Mouse (Mus musculus): Measurements from ENCODE around the gene Myl10. TPM values are rescaled to one million over a fixed set of nuclear protein-coding genes. Genes with fewer than 3 reads are reported as not detected.
"Not testable (repeated sequence)": the region's sequence is repeated elsewhere in the genome, so short reads cannot be mapped to it uniquely, and the experiment has no call there.

Gene Myl10
- total RNA-seq, 2 experiments from 2014 or later, result not detected

DNA sequence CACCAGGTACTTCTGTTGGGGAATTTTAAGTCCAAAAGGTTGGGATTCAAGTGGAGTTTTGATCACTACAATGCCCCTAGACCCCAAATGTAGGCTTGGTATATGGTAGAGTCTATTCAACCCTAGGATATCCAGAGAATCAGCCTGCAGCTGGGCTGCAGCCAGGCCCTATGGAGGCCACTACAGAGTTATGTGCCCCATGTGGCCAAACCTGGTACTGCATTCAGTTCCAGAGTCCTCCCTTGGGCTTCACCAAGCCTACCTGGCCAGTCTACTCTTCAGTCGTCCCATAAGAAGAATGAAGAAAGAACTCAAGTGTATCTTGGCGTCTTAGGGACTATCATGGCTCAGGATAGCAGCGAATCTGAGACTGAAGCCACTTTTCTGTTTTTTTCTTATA, 10.8 kb downstream of the Myl10 start:
- peak; percentile 74; the same call in 1 of the 2 replicates for ATAC-seq (replicated peaks; ENCODE audit: low FRiP score, poor library complexity, severe bottlenecking)

DNA sequence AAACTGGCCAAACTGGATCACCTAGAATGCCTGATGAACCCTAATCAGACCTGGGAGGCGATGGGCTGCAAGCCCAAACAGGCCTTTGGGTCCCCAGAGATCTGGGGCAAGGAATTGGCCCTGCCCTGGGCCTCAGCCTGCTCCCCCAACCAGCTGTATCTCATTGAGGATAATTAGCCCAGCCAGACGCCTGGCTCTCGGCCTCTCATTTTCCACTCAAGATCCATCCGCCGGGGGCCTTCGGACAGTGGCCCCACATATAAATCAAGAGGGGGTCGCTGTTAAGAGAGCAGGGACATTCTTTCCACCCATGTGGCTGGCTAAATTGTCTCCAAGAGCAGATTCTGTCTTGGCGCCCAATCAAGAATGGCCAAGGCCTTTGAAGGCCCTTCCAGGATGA, 11.2 kb downstream of the Myl10 start:
- no peak for ATAC-seq (replicated peaks; ENCODE audit: low FRiP score, poor library complexity, severe bottlenecking)

DNA sequence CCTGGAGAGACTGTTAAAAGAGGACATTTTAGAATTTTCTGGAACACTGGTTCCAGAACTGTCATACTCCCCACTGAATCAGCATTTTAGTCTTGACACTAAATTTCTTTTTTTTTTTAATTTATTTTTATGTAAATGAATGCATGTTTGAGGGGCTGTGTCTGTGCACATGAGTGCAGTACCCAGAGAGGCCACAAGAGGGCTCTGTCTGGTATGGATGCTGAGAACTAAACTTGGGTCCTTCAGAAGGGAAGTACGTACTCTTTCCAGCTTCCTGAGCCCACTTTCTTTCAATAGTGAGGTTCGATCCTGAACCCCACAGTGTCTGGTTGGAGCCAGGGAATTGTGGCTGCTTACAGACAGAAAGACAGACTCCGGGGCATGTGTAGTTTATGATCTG, 12.6 kb downstream of the Myl10 start:
- no peak for ATAC-seq (replicated peaks; ENCODE audit: low FRiP score, poor library complexity, severe bottlenecking)

DNA sequence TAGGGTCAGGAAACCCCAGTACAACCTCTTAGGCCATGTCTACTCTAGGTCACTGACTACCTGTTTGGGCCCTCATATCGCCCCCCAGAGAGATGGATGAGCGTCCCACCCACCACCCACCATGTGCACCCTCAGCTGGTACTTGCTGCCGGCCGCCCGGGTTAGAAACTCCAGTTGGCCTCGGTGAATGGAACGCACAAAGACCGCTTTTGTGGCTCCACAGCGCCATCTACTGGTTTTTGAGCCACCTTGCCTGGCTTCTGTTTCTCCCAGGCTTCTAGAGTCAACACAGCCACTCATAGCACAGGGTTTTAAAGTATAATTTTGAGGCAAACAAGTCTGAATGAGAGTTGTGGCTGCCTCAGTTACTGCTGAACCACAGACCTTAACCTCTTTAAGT, 13.9 kb downstream of the Myl10 start:
- peak; percentile 46; the same call in 1 of the 2 replicates for ATAC-seq (replicated peaks; ENCODE audit: low FRiP score, poor library complexity, severe bottlenecking)

DNA sequence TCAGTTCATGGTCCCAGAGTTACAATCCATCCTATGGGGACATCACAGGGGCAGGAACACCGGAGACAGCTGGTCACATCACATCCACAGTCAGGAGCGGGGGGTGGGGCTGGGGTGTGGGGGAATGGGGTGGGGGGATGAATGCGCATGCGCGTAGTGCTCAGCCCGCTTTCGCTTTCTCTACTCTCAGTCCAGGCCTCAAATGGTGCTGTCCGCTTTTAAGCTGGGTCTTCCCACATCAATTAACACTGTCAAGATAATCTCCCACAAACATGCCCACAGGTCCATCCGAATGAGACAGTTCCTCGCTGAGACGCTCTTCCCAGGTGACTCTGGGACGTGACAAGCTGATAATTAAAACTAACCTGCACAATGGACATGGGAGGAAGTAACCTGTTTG, 15.2 kb downstream of the Myl10 start:
- ATAC-seq (replicated peaks; ENCODE audit: low FRiP score, poor library complexity, severe bottlenecking), result no peak

DNA sequence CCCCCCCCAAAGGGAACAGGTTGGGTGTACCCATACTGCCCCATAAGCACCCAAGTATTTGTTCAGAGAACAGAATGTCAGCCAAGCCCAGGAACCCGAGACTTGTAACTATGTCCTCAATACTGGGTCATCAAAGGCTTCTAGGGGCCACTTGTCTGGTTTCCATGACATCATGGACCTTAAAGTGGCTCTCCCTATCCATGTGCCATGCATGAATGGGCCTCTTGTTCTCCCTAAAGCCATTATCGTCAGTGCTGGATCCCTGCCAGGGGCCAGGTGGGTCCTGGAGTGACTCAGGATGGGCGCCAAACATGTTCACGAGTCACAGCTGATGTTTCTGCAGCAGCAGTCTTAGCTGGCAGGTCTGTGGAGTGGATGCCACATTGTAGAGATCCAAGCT, 17.8 kb downstream of the Myl10 start:
- no peak for ATAC-seq (replicated peaks; ENCODE audit: low FRiP score, poor library complexity, severe bottlenecking)

DNA sequence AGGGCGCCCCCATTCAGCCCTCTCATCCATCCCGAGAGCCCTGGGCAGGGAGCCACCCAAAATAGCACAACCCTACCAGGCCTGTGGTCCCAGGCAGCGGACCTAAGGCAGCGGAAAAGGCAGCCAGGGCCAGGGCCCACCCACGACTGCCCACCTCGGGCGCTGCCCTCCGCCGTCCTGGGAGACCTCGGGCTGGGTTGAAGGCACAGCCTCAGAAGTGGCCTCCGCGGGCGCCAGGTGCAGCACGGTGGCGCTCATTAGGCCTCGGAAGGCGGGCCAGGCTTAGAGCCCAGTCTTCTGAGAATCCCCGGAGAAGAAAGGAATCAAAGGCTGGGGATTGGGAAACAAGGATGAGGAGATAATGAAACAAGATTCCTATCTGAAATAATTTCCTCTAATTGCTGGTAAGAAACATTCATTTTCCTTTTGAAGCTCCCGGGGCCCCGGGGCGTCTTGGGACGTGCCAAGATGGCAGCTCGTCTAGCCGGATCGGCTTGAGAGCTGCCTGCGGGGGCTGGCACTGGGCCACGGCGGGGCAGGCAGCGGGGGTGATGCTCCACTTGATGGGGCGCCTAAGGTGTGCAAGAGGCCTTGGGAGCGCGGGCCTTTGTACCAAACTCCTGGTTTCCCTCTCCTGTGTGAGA, 21.4 kb downstream of the Myl10 start:
- ATAC-seq (replicated peaks; ENCODE audit: low FRiP score, poor library complexity, severe bottlenecking), result no peak

DNA sequence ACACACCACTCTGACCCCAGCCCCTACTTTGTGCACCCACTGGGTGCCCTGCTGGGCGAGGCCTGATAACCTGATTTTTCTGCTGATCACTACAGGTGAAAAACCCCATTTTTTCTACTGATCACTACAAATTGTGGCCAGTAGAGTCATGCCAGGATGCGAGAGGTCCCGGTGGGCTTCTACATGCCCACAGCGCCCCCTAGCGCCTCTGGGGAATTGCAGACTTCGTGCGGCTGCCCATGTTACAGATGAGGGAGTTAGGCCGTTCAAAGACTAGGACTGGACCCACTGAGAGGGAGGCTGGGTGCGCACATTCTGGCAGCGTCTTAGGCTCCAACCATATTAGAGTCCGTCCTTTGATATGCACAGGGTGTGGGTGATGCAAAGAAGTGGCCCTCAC, 21.9 kb downstream of the Myl10 start:
- ATAC-seq (replicated peaks; ENCODE audit: low FRiP score, poor library complexity, severe bottlenecking), result no peak

DNA sequence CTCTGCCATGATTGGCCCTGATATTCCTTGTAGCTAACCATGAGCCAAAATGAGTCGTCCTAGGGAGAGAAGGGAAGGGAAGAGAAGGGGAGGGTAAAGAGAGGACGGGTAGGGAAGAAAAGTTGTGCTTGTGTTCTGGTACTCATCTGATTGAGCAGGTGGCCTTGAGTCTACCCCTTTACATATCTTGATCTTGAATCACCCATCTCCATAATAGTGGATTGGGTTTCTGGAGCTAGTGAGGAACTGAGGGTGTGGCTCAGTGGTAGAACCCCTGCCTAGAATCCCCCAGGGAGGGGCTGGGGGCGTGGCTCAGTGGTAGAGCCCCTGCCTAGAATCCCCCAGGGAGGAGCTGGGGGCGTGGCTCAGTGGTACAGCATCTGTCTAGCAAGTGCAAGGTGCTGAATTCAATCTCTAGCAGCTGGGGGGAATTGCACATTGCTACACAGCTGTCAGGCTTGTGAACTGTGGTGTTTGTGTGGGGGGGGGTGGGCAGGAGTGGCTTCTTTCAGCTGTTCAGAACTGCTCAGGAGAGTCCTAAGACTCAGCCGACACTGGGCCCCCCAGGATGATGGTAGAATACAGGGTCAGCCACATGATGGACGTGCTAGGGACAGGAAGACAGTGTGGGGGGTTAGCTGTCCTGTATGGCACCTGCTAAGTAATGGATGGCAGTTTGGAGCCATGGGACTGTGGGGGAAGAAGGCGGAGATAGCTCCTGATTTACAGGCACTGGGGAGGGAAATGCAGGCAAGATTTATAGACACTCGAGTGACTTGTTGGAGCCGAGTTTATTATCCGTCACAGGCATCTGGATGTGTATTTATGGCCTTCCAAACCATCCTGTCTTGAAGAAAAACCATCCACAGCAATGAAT, 24.0 kb downstream of the Myl10 start:
- ATAC-seq (replicated peaks; ENCODE audit: low FRiP score, poor library complexity, severe bottlenecking), result no peak

DNA sequence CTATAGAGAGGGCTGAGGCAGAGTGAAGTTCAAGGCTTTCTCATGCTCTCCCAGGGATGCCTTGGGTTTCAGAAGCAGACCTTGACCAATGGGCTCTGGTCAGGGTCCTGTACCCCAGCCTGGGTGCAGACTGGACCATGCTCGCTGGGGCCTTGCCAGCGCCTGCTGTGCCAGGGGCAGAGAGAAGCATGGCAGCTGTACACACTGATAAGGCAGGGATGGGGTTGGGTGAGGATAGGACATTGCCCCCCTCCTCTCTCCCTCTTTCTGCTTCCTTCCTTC, 24.6 kb downstream of the Myl10 start:
- no peak for ATAC-seq (replicated peaks; ENCODE audit: low FRiP score, poor library complexity, severe bottlenecking)

DNA sequence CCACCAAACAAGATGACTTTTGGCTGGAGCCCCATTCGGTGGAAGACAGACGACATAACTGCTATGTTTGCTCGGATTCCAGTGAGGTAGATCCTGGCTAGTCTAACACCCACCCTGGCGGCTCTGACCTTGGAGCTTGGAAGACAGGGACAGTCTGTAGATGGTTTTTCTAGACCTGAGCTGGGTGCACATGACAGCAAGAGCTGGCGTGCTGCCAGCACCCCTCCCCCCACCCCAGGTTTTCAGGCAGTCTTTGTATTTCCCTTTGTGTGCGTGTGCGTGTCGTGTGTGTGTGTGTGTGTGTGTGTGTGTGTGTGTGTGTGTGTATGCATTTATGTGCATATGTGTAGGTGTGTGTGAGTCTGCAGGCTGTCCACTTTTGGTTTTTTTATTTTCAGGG, 25.7 kb downstream of the Myl10 start:
- no peak for ATAC-seq (replicated peaks; ENCODE audit: low FRiP score, poor library complexity, severe bottlenecking)

DNA sequence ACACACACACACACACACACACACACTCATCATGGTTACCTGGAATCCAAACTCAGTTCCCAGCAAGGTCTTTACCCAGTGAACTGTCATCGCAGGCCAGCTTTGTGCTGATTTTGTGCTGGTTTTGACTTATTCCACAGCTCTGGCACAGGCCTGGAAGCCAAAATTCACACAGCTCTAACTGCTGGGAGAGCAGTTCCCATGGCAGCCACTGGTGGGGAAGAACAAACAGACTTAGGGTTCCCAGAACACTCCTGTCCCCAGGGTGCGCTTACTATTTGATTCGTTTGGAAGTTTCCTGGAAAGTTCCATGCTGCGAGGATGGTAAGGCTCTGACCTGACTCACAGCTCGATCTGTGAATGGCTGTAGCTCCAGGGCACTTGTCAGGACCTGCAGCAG, 28.6 kb downstream of the Myl10 start:
- ATAC-seq (replicated peaks; ENCODE audit: low FRiP score, poor library complexity, severe bottlenecking), result no peak

DNA sequence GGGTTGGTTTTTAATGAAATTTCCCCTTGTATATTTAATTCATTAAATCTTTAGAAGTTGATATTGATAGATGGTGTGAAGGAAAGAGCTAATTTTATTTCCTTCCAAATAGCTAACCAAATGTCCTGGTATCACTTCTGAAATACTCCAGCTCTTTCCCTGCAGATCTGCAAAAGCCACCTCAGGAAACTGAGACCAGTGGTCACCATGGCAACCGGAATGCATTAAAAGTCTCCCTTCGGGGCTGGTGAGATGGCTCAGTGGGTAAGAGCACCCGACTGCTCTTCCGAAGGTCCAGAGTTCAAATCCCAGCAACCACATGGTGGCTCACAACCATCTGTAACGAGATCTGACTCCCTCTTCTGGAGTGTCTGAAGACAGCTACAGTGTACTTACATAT, 33.3 kb downstream of the Myl10 start:
- ATAC-seq (replicated peaks; ENCODE audit: low FRiP score, poor library complexity, severe bottlenecking), result not testable (repeated sequence)

DNA sequence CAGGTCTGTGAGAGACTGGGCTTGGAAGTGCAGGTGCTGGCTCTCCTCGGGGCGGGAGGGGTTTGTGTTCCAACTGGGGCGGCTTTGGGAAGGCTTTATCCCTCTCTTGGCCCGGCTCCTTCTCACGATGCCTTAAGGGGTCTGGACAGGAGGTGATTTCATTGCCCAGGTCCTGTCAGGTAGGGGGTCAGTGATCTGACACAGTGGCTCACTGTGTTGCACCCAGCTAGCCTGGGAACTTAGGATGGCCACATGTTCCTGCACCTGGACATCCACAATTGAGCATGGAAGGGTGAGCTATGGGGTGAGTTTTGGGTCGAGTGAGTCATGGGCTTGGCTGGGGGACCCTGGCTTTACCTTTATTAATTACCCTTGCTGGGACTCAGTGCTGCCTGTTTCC, 46.0 kb downstream of the Myl10 start:
- no peak for ATAC-seq (replicated peaks; ENCODE audit: low FRiP score, poor library complexity, severe bottlenecking)

DNA sequence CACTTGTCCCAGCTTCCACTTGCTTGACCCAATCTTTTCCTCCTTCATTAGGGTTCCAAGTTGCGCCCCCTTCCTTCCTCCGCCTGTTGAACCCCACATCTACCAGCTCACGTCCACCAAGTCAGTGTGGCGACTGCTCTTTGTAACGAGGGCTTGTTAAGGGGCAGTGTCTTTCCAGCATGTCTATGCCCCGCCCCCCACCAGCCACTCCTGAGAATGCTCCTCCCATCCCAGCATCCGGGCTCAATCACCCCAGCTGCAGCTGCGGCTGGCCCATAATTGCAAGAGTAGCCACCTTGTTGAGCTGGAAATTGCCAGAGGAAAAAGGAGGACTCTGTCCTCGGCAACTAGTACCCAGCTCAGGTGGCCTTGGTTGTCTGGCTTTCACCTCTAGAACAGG, 53.6 kb downstream of the Myl10 start:
- ATAC-seq (replicated peaks; ENCODE audit: low FRiP score, poor library complexity, severe bottlenecking), result no peak

Other genes starting within 250 kb of the Myl10 start
- gene Cux1, start 125.7 kb upstream of the Myl10 start, total RNA-seq (2015; ENCODE audit: low replicate concordance), result 17.7 and 47.6 TPM in 2 replicates
- 46.4 and 57.3 TPM in 2 replicates for gene Cux1, start 125.7 kb upstream of the Myl10 start, total RNA-seq (2017; ENCODE audit: low replicate concordance)
- gene Col26a1, start 190.1 kb downstream of the Myl10 start, total RNA-seq (2015; ENCODE audit: low replicate concordance), result not detected in 2 replicates
- not detected in 2 replicates for gene Col26a1, start 190.1 kb downstream of the Myl10 start, total RNA-seq (2017; ENCODE audit: low replicate concordance)
- gene Ift22, start 215.0 kb downstream of the Myl10 start, total RNA-seq (2015; ENCODE audit: low replicate concordance), result 1.7 and 4.8 TPM in 2 replicates
- 0.28 and 1.3 TPM in 2 replicates for gene Ift22, start 215.0 kb downstream of the Myl10 start, total RNA-seq (2017; ENCODE audit: low replicate concordance)